Mouse (Mus musculus): ENCODE data around the gene Kcnj12.

- TF ChIP-seq CTCF (IDR thresholded peaks at IDR 0.05; ENCODE audit: insufficient read depth, low read length) (no peak), POLR2A (IDR thresholded peaks at IDR 0.05; ENCODE audit: borderline replicate concordance, extremely low read depth, low read depth, low read length) (no peak)
Measured at GRCm38 (mm10) chr11:61069645-61070044, 47.3 kb downstream of the Kcnj12 start.

Measured in lung, adult 2 months (tissue).